Mouse (Mus musculus): ENCODE measurements around the gene Kdm2b. TPM values are rescaled to one million over a fixed set of nuclear protein-coding genes. Genes with fewer than 3 reads are reported as not detected.

The Kdm2b gene
- polyA plus RNA-seq, 1 experiment from 2014 or later, result 31.0 TPM

DNA sequence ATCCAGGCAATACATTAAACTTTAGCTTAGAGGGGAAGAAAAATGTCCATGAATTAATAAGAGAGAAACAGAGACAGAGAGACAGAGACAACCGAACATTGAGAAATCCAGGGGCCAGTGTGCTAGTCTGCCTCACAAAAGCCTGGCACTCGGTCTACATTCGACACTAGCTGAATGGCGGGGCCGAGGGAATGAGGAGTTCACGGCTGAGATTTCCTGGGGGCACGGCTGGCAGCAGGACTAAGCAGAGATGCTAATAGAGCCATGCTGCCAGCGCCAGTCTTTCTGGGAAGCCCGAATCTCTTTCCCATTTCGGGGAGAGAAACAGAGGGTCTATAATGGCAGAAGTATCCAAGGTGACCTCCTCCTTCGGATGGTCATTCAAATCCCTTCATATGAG, 30.2 kb downstream of the Kdm2b start:
- Histone ChIP-seq H3K27ac (replicated peaks; ENCODE audit: low read depth, low read length) (no peak overlapping the region), H3K4me3 (ENCODE audit: low read depth, low read length) (no peak overlapping the region), H3K36me3 (ENCODE audit: control insufficient read depth, insufficient read depth, low read length) (no peaks in the 10 kb centered on the region), H3K27me3 (replicated peaks; ENCODE audit: control insufficient read depth, insufficient read depth, low read length) (0 out of 2 replicates have a peak, but pooled peaks cover 2% of the 10 kb centered on the region), H3K4me1 (ENCODE audit: control insufficient read depth, insufficient read depth, low read length) (no peaks in the 10 kb centered on the region; the same call in 1 of the 2 replicates), H3K9me3 (ENCODE audit: control insufficient read depth, low read length) (no peaks in the 10 kb centered on the region), H3K9ac (ENCODE audit: low read depth, low read length) (no peak overlapping the region), H3K4me2 (ENCODE audit: low read depth, low read length) (no peak overlapping the region)
- 86% methylated on average over 11 of the region's 11 CpGs for WGBS
- ATAC-seq (ENCODE audit: low read depth) (no peak), DNase-seq (ENCODE audit: low spot score) (no peak)

DNA sequence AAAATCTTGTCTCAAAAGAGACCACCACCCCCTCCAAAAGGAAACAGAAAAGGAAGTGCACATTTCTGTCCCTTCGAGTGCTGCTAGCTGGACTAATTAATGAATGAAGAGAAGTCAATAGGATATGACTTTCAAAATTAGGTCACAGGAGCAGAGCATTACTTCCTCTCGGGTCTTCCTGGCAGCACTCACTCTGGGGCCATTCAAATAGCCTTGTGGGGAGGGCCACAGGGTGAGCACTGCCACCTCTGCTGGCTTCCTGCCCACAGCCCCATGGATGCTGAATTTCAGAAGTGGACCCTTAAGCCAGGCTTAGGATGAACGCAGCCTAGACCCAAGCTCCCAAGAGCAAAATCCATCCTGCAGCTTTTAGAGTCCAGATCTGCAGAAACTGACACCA, 33.6 kb downstream of the Kdm2b start:
- 45% methylated on average over 3 of the region's 3 CpGs for WGBS

DNA sequence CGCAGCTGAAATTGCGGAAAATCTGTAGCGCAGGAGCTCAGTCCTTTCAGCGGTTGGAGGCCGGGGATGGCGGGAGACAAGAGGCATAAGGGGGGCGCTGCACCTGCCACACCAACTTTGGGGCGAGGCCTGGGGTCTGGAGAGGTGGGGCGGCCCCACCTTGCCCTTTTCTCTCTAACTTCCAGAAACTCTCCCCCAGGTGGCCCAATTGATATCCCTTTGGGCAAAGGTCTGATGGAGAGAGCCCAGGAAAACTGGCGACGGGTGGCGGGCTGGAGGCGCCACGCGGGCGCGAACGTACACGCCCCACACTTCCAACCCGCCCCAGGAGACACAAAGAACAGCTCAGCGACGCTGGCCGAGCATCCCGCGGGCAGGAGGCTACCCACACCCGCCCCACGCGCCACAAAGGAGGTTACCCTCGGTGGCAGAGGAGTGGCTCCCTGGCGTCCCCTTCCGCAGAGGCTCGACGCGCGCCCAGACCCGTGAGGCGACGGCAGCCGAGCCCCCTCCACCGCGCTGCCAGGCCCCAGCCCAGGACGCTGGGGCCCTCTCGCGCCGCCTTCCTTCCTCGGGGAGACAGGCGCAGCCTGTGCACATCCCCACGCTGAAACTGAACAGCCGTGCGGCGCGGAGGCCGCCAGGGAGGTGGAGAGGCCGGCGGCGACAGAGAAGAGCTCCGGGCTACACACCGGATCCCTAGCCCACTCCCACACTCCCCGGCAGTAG, 37.5 kb downstream of the Kdm2b start:
- Histone ChIP-seq H3K9ac (ENCODE audit: low read depth, low read length) (peak overlapping the region; percentile 61), H3K4me2 (ENCODE audit: low read depth, low read length) (peak overlapping the region; percentile 90), H3K27ac (replicated peaks; ENCODE audit: low read depth, low read length) (no peak overlapping the region), H3K4me3 (ENCODE audit: low read depth, low read length) (peak overlapping the region; percentile 45), H3K9me3 (ENCODE audit: control insufficient read depth, low read length) (no peaks in the 10 kb centered on the region), H3K27me3 (replicated peaks; ENCODE audit: control insufficient read depth, insufficient read depth, low read length) (peaks cover 30% of the 10 kb centered on the region), H3K36me3 (ENCODE audit: control insufficient read depth, insufficient read depth, low read length) (0 out of 2 replicates have a peak, but pooled peaks cover 4% of the 10 kb centered on the region), H3K4me1 (ENCODE audit: control insufficient read depth, insufficient read depth, low read length) (peaks cover 21% of the 10 kb centered on the region)
- WGBS, result 3% methylated on average over 30 of the region's 59 CpGs
- ATAC-seq (ENCODE audit: low read depth) (no peak), DNase-seq (ENCODE audit: low spot score) (peak; percentile 8)

More for the DNA sequence above, 33.6 kb downstream of the Kdm2b start:
- H3K27me3 ChIP-seq (replicated peaks; ENCODE audit: control insufficient read depth, insufficient read depth, low read length), result peaks cover 27% of the 10 kb centered on the region
- H3K4me3 ChIP-seq (ENCODE audit: low read depth, low read length), result no peak overlapping the region
- H3K9ac ChIP-seq (ENCODE audit: low read depth, low read length), result no peak overlapping the region
- no peak overlapping the region for H3K4me2 ChIP-seq (ENCODE audit: low read depth, low read length)
- peaks cover 14% of the 10 kb centered on the region for H3K4me1 ChIP-seq (ENCODE audit: control insufficient read depth, insufficient read depth, low read length)
- no peak for ATAC-seq (ENCODE audit: low read depth)
- DNase-seq (ENCODE audit: low spot score), result no peak
- H3K9me3 ChIP-seq (ENCODE audit: control insufficient read depth, low read length), result no peaks in the 10 kb centered on the region
- no peak overlapping the region for H3K27ac ChIP-seq (replicated peaks; ENCODE audit: low read depth, low read length)
- no peaks in the 10 kb centered on the region for H3K36me3 ChIP-seq (ENCODE audit: control insufficient read depth, insufficient read depth, low read length)

DNA sequence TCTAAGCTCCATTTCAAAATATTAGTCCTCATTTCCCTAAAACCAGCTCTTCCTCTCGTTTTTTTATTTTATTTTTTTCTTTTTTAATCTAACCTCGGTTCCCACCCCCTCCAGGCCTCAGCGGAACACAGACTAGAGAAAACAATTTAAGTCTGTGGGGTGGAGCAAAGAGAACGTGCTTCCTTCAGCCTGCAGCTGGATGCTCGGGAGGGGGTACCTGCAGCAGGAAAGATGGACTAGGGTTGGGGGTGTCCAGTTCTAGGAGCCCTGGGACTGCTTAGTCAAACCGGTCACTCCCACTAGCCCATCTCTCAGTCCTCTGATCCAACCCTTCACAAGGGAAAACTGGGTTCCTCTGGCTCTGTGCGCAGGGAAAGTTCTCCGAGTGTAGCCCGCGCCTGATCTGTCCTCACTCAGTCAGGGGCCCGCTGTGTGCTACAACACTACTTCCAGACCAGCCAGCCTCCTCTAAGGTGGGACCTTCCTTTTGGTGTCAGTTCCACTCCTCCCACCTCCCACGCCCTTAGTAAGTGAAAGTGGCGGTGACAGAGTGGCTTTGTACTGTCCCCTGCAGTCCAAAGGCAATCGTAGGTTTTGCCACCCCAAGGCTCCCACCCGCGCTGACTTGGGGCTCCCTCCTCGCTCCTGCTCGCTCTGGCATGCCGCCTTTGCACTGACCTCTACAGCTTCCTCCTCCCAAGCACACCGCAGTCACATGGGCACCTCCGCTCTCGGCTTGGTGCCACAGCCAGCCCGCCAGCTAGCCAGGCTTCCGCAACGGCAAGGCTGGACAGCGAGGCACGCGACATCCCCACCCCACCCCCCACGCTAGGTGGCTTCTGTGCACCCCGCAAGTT, 38.3 kb downstream of the Kdm2b start:
- 3% methylated on average over 29 of the region's 30 CpGs for WGBS

DNA sequence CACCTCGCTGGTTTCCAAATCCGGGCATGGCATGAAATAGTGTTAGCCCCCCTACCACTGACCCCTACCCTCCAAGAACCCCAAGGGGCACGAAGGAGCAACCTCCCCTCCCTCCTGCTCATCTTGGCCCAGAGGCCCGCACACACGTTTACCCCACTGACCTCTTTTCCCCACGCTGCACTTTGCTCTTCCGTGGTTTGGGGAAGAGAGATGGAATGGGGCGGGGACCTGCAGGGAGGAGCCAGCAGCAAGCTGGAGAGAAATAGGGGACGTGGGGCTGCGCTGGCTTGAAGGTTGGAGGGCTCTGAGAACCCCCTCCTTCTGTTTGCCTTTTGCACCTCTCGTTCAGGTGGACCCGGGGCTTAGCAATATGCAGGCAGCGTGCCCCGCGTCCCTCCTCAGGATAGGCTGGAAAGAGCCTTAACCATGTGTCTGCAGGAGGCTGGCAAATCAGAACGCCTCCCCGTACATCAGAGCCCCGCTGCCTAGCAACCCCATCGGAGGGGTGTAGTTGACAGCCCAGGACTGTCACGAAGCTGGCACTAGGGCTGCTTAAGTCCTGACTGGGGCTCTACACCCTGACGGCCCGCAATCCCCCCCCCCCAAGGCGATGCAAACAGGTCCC, 39.2 kb downstream of the Kdm2b start:
- Histone ChIP-seq H3K4me2 (ENCODE audit: low read depth, low read length) (peak overlapping the region; percentile 90), H3K4me3 (ENCODE audit: low read depth, low read length) (peak overlapping the region; percentile 45), H3K36me3 (ENCODE audit: control insufficient read depth, insufficient read depth, low read length) (peaks cover 4% of the 10 kb centered on the region; the same call in 1 of the 2 replicates), H3K27me3 (replicated peaks; ENCODE audit: control insufficient read depth, insufficient read depth, low read length) (peaks cover 30% of the 10 kb centered on the region), H3K9me3 (ENCODE audit: control insufficient read depth, low read length) (no peaks in the 10 kb centered on the region), H3K9ac (ENCODE audit: low read depth, low read length) (0 out of 2 replicates have a peak overlapping the region, but pooled peaks have one; percentile 5), H3K4me1 (ENCODE audit: control insufficient read depth, insufficient read depth, low read length) (peaks cover 21% of the 10 kb centered on the region), H3K27ac (replicated peaks; ENCODE audit: low read depth, low read length) (no peak overlapping the region)
- peak; percentile 88 for ATAC-seq (ENCODE audit: low read depth)
- 17% methylated on average over 18 of the region's 23 CpGs for WGBS
- peak; percentile 80 for DNase-seq (ENCODE audit: low spot score)

More for the DNA sequence above, 38.3 kb downstream of the Kdm2b start:
- H3K27ac ChIP-seq (replicated peaks; ENCODE audit: low read depth, low read length), result no peak overlapping the region
- peak overlapping the region; percentile 90 for H3K4me2 ChIP-seq (ENCODE audit: low read depth, low read length)
- DNase-seq (ENCODE audit: low spot score), result no peak
- peaks cover 21% of the 10 kb centered on the region for H3K4me1 ChIP-seq (ENCODE audit: control insufficient read depth, insufficient read depth, low read length)
- peak overlapping the region; percentile 45 for H3K4me3 ChIP-seq (ENCODE audit: low read depth, low read length)
- H3K9ac ChIP-seq (ENCODE audit: low read depth, low read length), result peak overlapping the region; percentile 61
- H3K9me3 ChIP-seq (ENCODE audit: control insufficient read depth, low read length), result no peaks in the 10 kb centered on the region
- peaks cover 30% of the 10 kb centered on the region for H3K27me3 ChIP-seq (replicated peaks; ENCODE audit: control insufficient read depth, insufficient read depth, low read length)
- H3K36me3 ChIP-seq (ENCODE audit: control insufficient read depth, insufficient read depth, low read length), result peaks cover 4% of the 10 kb centered on the region; the same call in 1 of the 2 replicates
- 0 out of 2 replicates have a peak, but pooled peaks have one; percentile 6 for ATAC-seq (ENCODE audit: low read depth)

DNA sequence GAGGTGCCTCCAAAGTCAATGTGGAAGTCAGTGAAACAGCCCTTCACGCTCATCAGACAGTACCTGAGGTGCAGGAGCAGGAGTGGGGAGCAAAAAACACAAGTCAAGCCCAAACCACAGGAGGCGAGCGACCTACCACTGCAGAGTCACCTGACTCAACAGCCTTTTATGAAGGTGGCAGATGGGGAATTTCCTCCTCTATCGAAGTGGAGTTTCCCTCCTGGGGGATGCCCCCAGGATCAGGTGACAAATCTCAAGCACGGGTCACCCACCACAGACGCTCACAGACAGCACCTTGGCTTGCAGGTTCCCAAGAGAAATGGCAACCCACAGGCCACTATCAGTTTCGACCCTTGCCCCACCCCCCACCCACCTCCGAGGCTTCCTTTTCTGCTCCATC, 40.5 kb downstream of the Kdm2b start:
- Histone ChIP-seq H3K4me2 (ENCODE audit: low read depth, low read length) (no peak overlapping the region), H3K9ac (ENCODE audit: low read depth, low read length) (no peak overlapping the region), H3K27me3 (replicated peaks; ENCODE audit: control insufficient read depth, insufficient read depth, low read length) (peaks cover 27% of the 10 kb centered on the region), H3K9me3 (ENCODE audit: control insufficient read depth, low read length) (no peaks in the 10 kb centered on the region), H3K36me3 (ENCODE audit: control insufficient read depth, insufficient read depth, low read length) (peaks cover 4% of the 10 kb centered on the region; the same call in 1 of the 2 replicates), H3K4me1 (ENCODE audit: control insufficient read depth, insufficient read depth, low read length) (peaks cover 21% of the 10 kb centered on the region), H3K27ac (replicated peaks; ENCODE audit: low read depth, low read length) (no peak overlapping the region), H3K4me3 (ENCODE audit: low read depth, low read length) (no peak overlapping the region)
- no peak for ATAC-seq (ENCODE audit: low read depth)
- WGBS, result 78% methylated on average over 8 of the region's 8 CpGs
- no peak for DNase-seq (ENCODE audit: low spot score)

DNA sequence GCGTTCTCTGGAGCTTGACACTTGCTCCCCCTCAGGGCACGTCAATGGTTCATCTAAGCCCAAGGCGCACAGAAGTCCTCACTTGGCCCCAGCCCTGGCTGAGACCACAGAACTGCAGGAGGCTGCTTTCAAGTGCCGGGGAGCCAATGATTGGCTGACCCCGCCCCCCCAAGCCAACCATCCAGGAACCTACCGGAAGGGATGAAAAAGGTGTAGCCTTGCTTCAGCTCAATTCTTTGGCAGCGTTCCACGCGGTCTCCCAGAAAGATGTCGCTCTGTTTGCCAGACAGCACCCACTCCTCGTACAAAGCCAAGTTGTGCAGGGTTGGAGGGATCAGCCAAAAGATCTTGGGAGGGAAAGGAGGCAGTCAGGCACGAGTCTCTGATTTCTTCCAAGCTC, 42.1 kb downstream of the Kdm2b start:
- H3K27me3 ChIP-seq (replicated peaks; ENCODE audit: control insufficient read depth, insufficient read depth, low read length), result peaks cover 15% of the 10 kb centered on the region
- peak; percentile 48 for DNase-seq (ENCODE audit: low spot score)

DNA sequence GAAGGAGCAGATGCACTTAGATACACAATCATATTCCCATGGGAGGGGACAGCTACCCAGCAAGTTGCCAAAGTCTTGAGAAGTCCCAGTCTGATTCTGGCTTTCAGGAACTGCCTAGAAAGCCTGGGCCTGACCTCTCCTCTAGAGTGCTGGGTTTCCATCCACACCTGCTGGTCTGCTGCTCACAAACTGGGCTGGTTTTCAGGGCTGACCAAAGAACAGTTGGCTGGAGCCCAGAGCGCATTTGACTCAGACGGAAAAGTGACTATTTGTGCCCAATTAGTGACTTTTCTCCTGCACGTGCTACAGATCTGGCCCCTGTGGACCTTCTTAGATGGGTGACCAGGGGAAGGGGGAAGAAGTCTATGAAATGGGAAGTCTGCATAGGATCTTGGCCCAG, 50.9 kb downstream of the Kdm2b start:
- H3K4me2 ChIP-seq (ENCODE audit: low read depth, low read length), result no peak overlapping the region
- no peak overlapping the region for H3K9ac ChIP-seq (ENCODE audit: low read depth, low read length)
- H3K27ac ChIP-seq (replicated peaks; ENCODE audit: low read depth, low read length), result no peak overlapping the region
- no peak overlapping the region for H3K4me3 ChIP-seq (ENCODE audit: low read depth, low read length)
- no peaks in the 10 kb centered on the region for H3K9me3 ChIP-seq (ENCODE audit: control insufficient read depth, low read length)
- no peaks in the 10 kb centered on the region; the same call in 1 of the 2 replicates for H3K36me3 ChIP-seq (ENCODE audit: control insufficient read depth, insufficient read depth, low read length)
- no peak for ATAC-seq (ENCODE audit: low read depth)
- 0 out of 2 replicates have a peak, but pooled peaks cover 4% of the 10 kb centered on the region for H3K4me1 ChIP-seq (ENCODE audit: control insufficient read depth, insufficient read depth, low read length)
- 82% methylated on average over 3 of the region's 3 CpGs for WGBS
- H3K27me3 ChIP-seq (replicated peaks; ENCODE audit: control insufficient read depth, insufficient read depth, low read length), result no peaks in the 10 kb centered on the region
- no peak for DNase-seq (ENCODE audit: low spot score)

More for the DNA sequence above, 42.1 kb downstream of the Kdm2b start:
- ATAC-seq (ENCODE audit: low read depth), result no peak
- peaks cover 4% of the 10 kb centered on the region; the same call in 1 of the 2 replicates for H3K36me3 ChIP-seq (ENCODE audit: control insufficient read depth, insufficient read depth, low read length)
- no peak overlapping the region for H3K4me3 ChIP-seq (ENCODE audit: low read depth, low read length)
- no peak overlapping the region for H3K4me2 ChIP-seq (ENCODE audit: low read depth, low read length)
- H3K9me3 ChIP-seq (ENCODE audit: control insufficient read depth, low read length), result no peaks in the 10 kb centered on the region
- H3K9ac ChIP-seq (ENCODE audit: low read depth, low read length), result no peak overlapping the region
- peaks cover 21% of the 10 kb centered on the region for H3K4me1 ChIP-seq (ENCODE audit: control insufficient read depth, insufficient read depth, low read length)
- no peak overlapping the region for H3K27ac ChIP-seq (replicated peaks; ENCODE audit: low read depth, low read length)
- 74% methylated on average over 12 of the region's 12 CpGs for WGBS
